Mouse (Mus musculus): ENCODE measurements around the gene Parvb.

GRCm38 (mm10) chr15:84235646-84236045 is 3.8 kb downstream of the Parvb start:
- TF ChIP-seq POLR2A (IDR thresholded peaks at IDR 0.05; ENCODE audit: low read depth, low read length) (no peak), CTCF (conservative IDR thresholded peaks at IDR 0.05; ENCODE audit: insufficient read depth, insufficient read length, low read depth, low read length) (no peak)

Measured in kidney, adult 2 months (tissue).